Mouse (Mus musculus) hindbrain, embryonic 13.5 days (tissue): Measurements from ENCODE around the gene Bola1. TPM values are rescaled to one million over a fixed set of nuclear protein-coding genes. Genes with fewer than 3 reads are reported as not detected.
"Not testable (repeated sequence)": the region's sequence is repeated elsewhere in the genome, so short reads cannot be mapped to it uniquely, and the experiment has no call there.

ENCODE experiments used
- ATAC-seq: fragments of 200-750 bp; cut with Nextera tagmentation; 2 replicates; pipeline ENCODE4 v1.8.0; 2017; ENCODE audit warnings: moderate TSS enrichment; ENCODE audit not compliant: low FRiP score
- H3K27ac ChIP-seq: fragments of 300-500 bp; sonication (generic); 2 replicates; pipeline ENCODE4 v1.5.1; 2015; ENCODE audit warnings: inconsistent platforms, mild to moderate bottlenecking, moderate library complexity
- H3K27me3 ChIP-seq: fragments of 300-500 bp; sonication (generic); 2 replicates; pipeline ENCODE4 v1.6.1; 2015; ENCODE audit warnings: mild to moderate bottlenecking, inconsistent platforms
- H3K36me3 ChIP-seq: fragments of 300-500 bp; sonication (generic); 2 replicates; pipeline ENCODE4 v1.6.1; 2015; ENCODE audit warnings: mild to moderate bottlenecking, inconsistent platforms
- H3K4me1 ChIP-seq: fragments of 300-500 bp; sonication (generic); replicated peaks from 2 replicates; pipeline ENCODE4 v1.6.1; 2015; ENCODE audit warnings: inconsistent platforms
- H3K4me2 ChIP-seq: fragments of 300-500 bp; sonication (generic); 2 replicates; pipeline ENCODE4 v1.6.1; 2015; ENCODE audit warnings: inconsistent platforms, mild to moderate bottlenecking, moderate library complexity
- H3K4me3 ChIP-seq: fragments of 300-500 bp; sonication (generic); 2 replicates; pipeline ENCODE4 v1.5.1; 2015; ENCODE audit warnings: mild to moderate bottlenecking, inconsistent platforms
- H3K9ac ChIP-seq: fragments of 300-500 bp; sonication (generic); 2 replicates; pipeline ENCODE4 v1.6.1; 2015; ENCODE audit warnings: mild to moderate bottlenecking, inconsistent platforms
- H3K9me3 ChIP-seq: fragments of 300-500 bp; sonication (generic); 2 replicates; pipeline ENCODE4 v1.6.1; 2016; ENCODE audit warnings: inconsistent platforms
- WGBS: fragments of 180-500 bp; shearing (Covaris S2); methylation state at CpG from one replicate; pipeline ENCODE4 v1.1.7; 2015; 5-methylcytosine and 5-hydroxymethylcytosine counted together
- polyA plus RNA-seq: library from polyadenylated mRNA; unstranded; fragments of >200 nt; fragmentation: Nextera tagmentation; extraction: Ambion mirVana; gene quantifications from 2 replicates; pipeline ENCODE4 v1.2.1, GENCODE M21; 2015

Bola1 gene
- polyA plus RNA-seq, 1 experiment from 2014 or later, result 65.6 TPM

GRCm38 (mm10) chr3:96260220-96260619 lies 40.7 kb upstream of the Bola1 start:
- no peak overlapping the region for H3K4me3 ChIP-seq
- 96% methylated on average over 5 of the region's 5 CpGs for WGBS
- H3K27ac ChIP-seq, result no peak overlapping the region
- H3K36me3 ChIP-seq, result no peaks in the 10 kb centered on the region
- peaks cover 23% of the 10 kb centered on the region for H3K4me1 ChIP-seq
- H3K9ac ChIP-seq, result no peak overlapping the region
- no peaks in the 10 kb centered on the region for H3K27me3 ChIP-seq
- H3K9me3 ChIP-seq, result no peaks in the 10 kb centered on the region
- H3K4me2 ChIP-seq, result no peak overlapping the region
- ATAC-seq, result no peak

- Histone ChIP-seq H3K36me3 (no peaks in the 10 kb centered on the region), H3K4me3 (no peak overlapping the region), H3K27me3 (no peaks in the 10 kb centered on the region), H3K27ac (no peak overlapping the region), H3K9ac (no peak overlapping the region), H3K9me3 (no peaks in the 10 kb centered on the region), H3K4me2 (no peak overlapping the region), H3K4me1 (peaks cover 7% of the 10 kb centered on the region)
- WGBS, result 88% methylated on average over 3 of the region's 3 CpGs
- no peak for ATAC-seq
Observed at GRCm38 (mm10) chr3:96257190-96257589, 37.7 kb upstream of the Bola1 start.

GRCm38 (mm10) chr3:96255926-96256593 lies 36.6 kb upstream of the Bola1 start:
- 86% methylated on average over 5 of the region's 5 CpGs for WGBS
- Histone ChIP-seq H3K27me3 (no peaks in the 10 kb centered on the region), H3K4me1 (no peaks in the 10 kb centered on the region), H3K4me2 (no peak overlapping the region), H3K9ac (no peak overlapping the region), H3K9me3 (no peaks in the 10 kb centered on the region), H3K27ac (no peak overlapping the region), H3K36me3 (no peaks in the 10 kb centered on the region), H3K4me3 (no peak overlapping the region)
- ATAC-seq, result no peak

GRCm38 (mm10) chr3:96254683-96255355 lies 35.3 kb upstream of the Bola1 start:
- H3K9ac ChIP-seq, result no peak overlapping the region
- no peak overlapping the region for H3K4me2 ChIP-seq
- no peaks in the 10 kb centered on the region for H3K4me1 ChIP-seq
- H3K4me3 ChIP-seq, result no peak overlapping the region
- ATAC-seq, result no peak
- H3K9me3 ChIP-seq, result no peaks in the 10 kb centered on the region
- 56% methylated on average over 10 of the region's 10 CpGs for WGBS
- H3K27me3 ChIP-seq, result no peaks in the 10 kb centered on the region
- H3K27ac ChIP-seq, result no peak overlapping the region
- H3K36me3 ChIP-seq, result no peaks in the 10 kb centered on the region

- ATAC-seq, result no peak
- H3K27me3 ChIP-seq, result no peaks in the 10 kb centered on the region
- no peak overlapping the region for H3K9ac ChIP-seq
- no peaks in the 10 kb centered on the region for H3K36me3 ChIP-seq
- no peak overlapping the region for H3K4me2 ChIP-seq
- no peak overlapping the region for H3K4me3 ChIP-seq
- peaks cover 15% of the 10 kb centered on the region for H3K4me1 ChIP-seq
- H3K27ac ChIP-seq, result no peak overlapping the region
- no peaks in the 10 kb centered on the region for H3K9me3 ChIP-seq
- 94% methylated on average over 3 of the region's 3 CpGs for WGBS
Observed at GRCm38 (mm10) chr3:96251787-96252186, 32.3 kb upstream of the Bola1 start.

GRCm38 (mm10) chr3:96250890-96251289 lies 31.4 kb upstream of the Bola1 start:
- Histone ChIP-seq H3K27ac (no peak overlapping the region), H3K27me3 (no peaks in the 10 kb centered on the region), H3K9me3 (no peaks in the 10 kb centered on the region), H3K4me1 (peaks cover 15% of the 10 kb centered on the region), H3K36me3 (no peaks in the 10 kb centered on the region), H3K4me2 (no peak overlapping the region), H3K4me3 (no peak overlapping the region), H3K9ac (no peak overlapping the region)
- 92% methylated on average over 3 of the region's 3 CpGs for WGBS
- ATAC-seq, result no peak

GRCm38 (mm10) chr3:96249034-96249345 lies 29.5 kb upstream of the Bola1 start:
- 55% methylated on average over 4 of the region's 4 CpGs for WGBS
- Histone ChIP-seq H3K36me3 (no peaks in the 10 kb centered on the region), H3K4me3 (no peak overlapping the region), H3K4me1 (peaks cover 22% of the 10 kb centered on the region), H3K27me3 (no peaks in the 10 kb centered on the region), H3K9me3 (no peaks in the 10 kb centered on the region), H3K9ac (no peak overlapping the region), H3K27ac (no peak overlapping the region), H3K4me2 (peak overlapping the region; percentile 32; the same call in 1 of the 2 replicates)
- no peak for ATAC-seq

- H3K4me1 ChIP-seq, result peaks cover 27% of the 10 kb centered on the region
- 59% methylated on average over 6 of the region's 6 CpGs for WGBS
- H3K4me3 ChIP-seq, result no peak overlapping the region; the same call in 1 of the 2 replicates
- no peaks in the 10 kb centered on the region for H3K36me3 ChIP-seq
- H3K9ac ChIP-seq, result no peak overlapping the region; the same call in 1 of the 2 replicates
- ATAC-seq, result no peak
- no peaks in the 10 kb centered on the region for H3K9me3 ChIP-seq
- H3K27ac ChIP-seq, result no peak overlapping the region
- H3K27me3 ChIP-seq, result no peaks in the 10 kb centered on the region
- H3K4me2 ChIP-seq, result peak overlapping the region; percentile 53
Observed at GRCm38 (mm10) chr3:96248141-96249033, 28.9 kb upstream of the Bola1 start.

- H3K27me3 ChIP-seq, result no peaks in the 10 kb centered on the region
- no peaks in the 10 kb centered on the region for H3K9me3 ChIP-seq
- H3K4me1 ChIP-seq, result peaks cover 27% of the 10 kb centered on the region
- peak overlapping the region; percentile 24 for H3K4me3 ChIP-seq
- peak overlapping the region; percentile 51; the same call in 1 of the 2 replicates for H3K9ac ChIP-seq
- WGBS, result 4% methylated on average over 11 of the region's 11 CpGs
- no peak overlapping the region for H3K27ac ChIP-seq
- ATAC-seq, result no peak
- H3K4me2 ChIP-seq, result peak overlapping the region; percentile 53
- no peaks in the 10 kb centered on the region for H3K36me3 ChIP-seq
Observed at GRCm38 (mm10) chr3:96247356-96248140, 28.0 kb upstream of the Bola1 start.

- Histone ChIP-seq H3K9ac (peak within 1 kb of the TSS; percentile 59; the same call in 1 of the 2 replicates), H3K4me2 (peak within 1 kb of the TSS; percentile 53), H3K4me1 (peaks cover 27% of the 10 kb centered on the region), H3K4me3 (peak within 1 kb of the TSS; percentile 37), H3K27ac (peak within 1 kb of the TSS; percentile 76; the same call in 1 of the 2 replicates)
- ATAC-seq, result peak; percentile 91
- H3K27me3 ChIP-seq, H3K9me3 ChIP-seq, H3K36me3 ChIP-seq: not testable (repeated sequence)
- WGBS, result 3% methylated on average over 11 of the region's 47 CpGs
Observed at GRCm38 (mm10) chr3:96246427-96246856, 26.9 kb upstream of the Bola1 start, which contains the start of gene Hist2h3c1. Hist2h3c1 (plus strand) TSS chr3:96246685.

- not testable (repeated sequence) for H3K9me3 ChIP-seq, H3K36me3 ChIP-seq, H3K27me3 ChIP-seq, ATAC-seq
- under 1% methylated on average over 10 of the region's 21 CpGs for WGBS
- H3K4me3 ChIP-seq, result peak overlapping the region; percentile 37
- peaks cover 28% of the 10 kb centered on the region for H3K4me1 ChIP-seq
- H3K9ac ChIP-seq, result peak overlapping the region; percentile 59; the same call in 1 of the 2 replicates
- H3K27ac ChIP-seq, result peak overlapping the region; percentile 76; the same call in 1 of the 2 replicates
- peak overlapping the region; percentile 49 for H3K4me2 ChIP-seq
Observed at GRCm38 (mm10) chr3:96246018-96246417, 26.5 kb upstream of the Bola1 start.
